Mouse (Mus musculus): Measurements from ENCODE around the gene Iqschfp. TPM values are rescaled to one million over a fixed set of nuclear protein-coding genes. Genes with fewer than 3 reads are reported as not detected.

Iqschfp gene
- total RNA-seq, 2 experiments from 2014 or later: 29.4 to 29.8 TPM

GRCm38 (mm10) chr3:68669418-68669974 lies 777.5 kb downstream of the Iqschfp start:
- no peak for DNase-seq (ENCODE audit: low spot score in 2 of 2)

- DNase-seq (ENCODE audit: low spot score in 2 of 2): no peak
Observed at GRCm38 (mm10) chr3:68674721-68675120, 782.7 kb downstream of the Iqschfp start.

- DNase-seq (ENCODE audit: low spot score in 2 of 2): no peak
Observed at GRCm38 (mm10) chr3:68675216-68675835, 783.3 kb downstream of the Iqschfp start.

Other genes starting within 250 kb of the Iqschfp start
- gene Iqcj, start within 50 bp of the Iqschfp start, total RNA-seq (2021): 1 to 10 TPM; 6.7 to 8.1 TPM
- 100 to 1,000 TPM; 211 to 215 TPM for gene Schip1, start 172.6 kb downstream of the Iqschfp start, total RNA-seq (2021)